Mouse (Mus musculus): ENCODE measurements around the gene Taok3. TPM values are rescaled to one million over a fixed set of nuclear protein-coding genes. Genes with fewer than 3 reads are reported as not detected.
"Not testable (repeated sequence)": the region's sequence is repeated elsewhere in the genome, so short reads cannot be mapped to it uniquely, and the experiment has no call there.

Taok3 gene
- polyA plus RNA-seq, 1 experiment = 6.6 TPM

- H3K36me3 ChIP-seq (ENCODE audit: control insufficient read depth, insufficient read depth) = no peaks in the 10 kb centered on the region
- no peak for TF ChIP-seq FOSL1 (IDR thresholded peaks at IDR 0.05; ENCODE audit: insufficient read depth, low read length, poor library complexity, severe bottlenecking)
- no peak for TF ChIP-seq MYOG (IDR thresholded peaks at IDR 0.05; ENCODE audit: control insufficient read depth, extremely low read depth, insufficient read length)
- no peak for TF ChIP-seq CTCF (IDR thresholded peaks at IDR 0.05; ENCODE audit: control insufficient read depth, insufficient read depth, insufficient read length)
- no peak for TF ChIP-seq MYOD1 (IDR thresholded peaks at IDR 0.05; ENCODE audit: control insufficient read depth, insufficient read length, low read depth)
- no peak for TF ChIP-seq USF1 (IDR thresholded peaks at IDR 0.05; ENCODE audit: low read depth)
- no peak for TF ChIP-seq MAX (IDR thresholded peaks at IDR 0.05)
- TF ChIP-seq CEBPB (IDR thresholded peaks at IDR 0.05; ENCODE audit: low read depth) = no peak
- H3K27me3 ChIP-seq (ENCODE audit: control insufficient read depth, insufficient read depth, insufficient read length) = no peaks in the 10 kb centered on the region
- no peak overlapping the region for H3ac ChIP-seq (ENCODE audit: control insufficient read depth, insufficient read length, low read depth)
- no peaks in the 10 kb centered on the region for H3K79me2 ChIP-seq (ENCODE audit: control insufficient read depth, insufficient read depth)
- no peaks in the 10 kb centered on the region for H3K79me3 ChIP-seq (ENCODE audit: low read depth)
- no peak overlapping the region for H3K4me3 ChIP-seq (ENCODE audit: insufficient read depth, poor library complexity, severe bottlenecking)
Measured at GRCm38 (mm10) chr5:117292547-117292946, 172.6 kb downstream of the Taok3 start.

- not testable (repeated sequence) for H3K79me2 ChIP-seq (ENCODE audit: control insufficient read depth, insufficient read depth); H3K79me3 ChIP-seq (ENCODE audit: low read depth); H3K27me3 ChIP-seq (ENCODE audit: control insufficient read depth, insufficient read depth, insufficient read length); H3ac ChIP-seq (ENCODE audit: control insufficient read depth, insufficient read length, low read depth); H3K4me3 ChIP-seq (ENCODE audit: insufficient read depth, poor library complexity, severe bottlenecking); H3K36me3 ChIP-seq (ENCODE audit: control insufficient read depth, insufficient read depth)
Measured at GRCm38 (mm10) chr5:117293776-117294175, 173.8 kb downstream of the Taok3 start.

GRCm38 (mm10) chr5:117295011-117295410 lies 175.1 kb downstream of the Taok3 start:
- no peak for TF ChIP-seq CTCF (IDR thresholded peaks at IDR 0.05; ENCODE audit: control insufficient read depth, insufficient read depth, insufficient read length)
- TF ChIP-seq FOSL1 (IDR thresholded peaks at IDR 0.05; ENCODE audit: insufficient read depth, low read length, poor library complexity, severe bottlenecking) = no peak
- TF ChIP-seq USF1 (IDR thresholded peaks at IDR 0.05; ENCODE audit: low read depth) = no peak
- no peak for TF ChIP-seq CEBPB (IDR thresholded peaks at IDR 0.05; ENCODE audit: low read depth)
- TF ChIP-seq MYOD1 (IDR thresholded peaks at IDR 0.05; ENCODE audit: control insufficient read depth, insufficient read length, low read depth) = no peak
- no peak for TF ChIP-seq MYOG (IDR thresholded peaks at IDR 0.05; ENCODE audit: control insufficient read depth, extremely low read depth, insufficient read length)
- no peak for TF ChIP-seq MAX (IDR thresholded peaks at IDR 0.05)
- no peaks in the 10 kb centered on the region for H3K36me3 ChIP-seq (ENCODE audit: control insufficient read depth, insufficient read depth)

GRCm38 (mm10) chr5:117302899-117303298 lies 183.0 kb downstream of the Taok3 start:
- Histone ChIP-seq H3K79me2 (ENCODE audit: control insufficient read depth, insufficient read depth) (no peaks in the 10 kb centered on the region), H3K4me3 (ENCODE audit: insufficient read depth, poor library complexity, severe bottlenecking) (no peak overlapping the region), H3K36me3 (ENCODE audit: control insufficient read depth, insufficient read depth) (no peaks in the 10 kb centered on the region), H3K79me3 (ENCODE audit: low read depth) (no peaks in the 10 kb centered on the region), H3ac (ENCODE audit: control insufficient read depth, insufficient read length, low read depth) (no peak overlapping the region), H3K27me3 (ENCODE audit: control insufficient read depth, insufficient read depth, insufficient read length) (no peaks in the 10 kb centered on the region)
- TF ChIP-seq USF1 (IDR thresholded peaks at IDR 0.05; ENCODE audit: low read depth) (no peak), CTCF (IDR thresholded peaks at IDR 0.05; ENCODE audit: control insufficient read depth, insufficient read depth, insufficient read length) (no peak), FOSL1 (IDR thresholded peaks at IDR 0.05; ENCODE audit: insufficient read depth, low read length, poor library complexity, severe bottlenecking) (no peak), MAX (IDR thresholded peaks at IDR 0.05) (no peak), MYOG (IDR thresholded peaks at IDR 0.05; ENCODE audit: control insufficient read depth, extremely low read depth, insufficient read length) (no peak), MYOD1 (IDR thresholded peaks at IDR 0.05; ENCODE audit: control insufficient read depth, insufficient read length, low read depth) (no peak), CEBPB (IDR thresholded peaks at IDR 0.05; ENCODE audit: low read depth) (no peak)

More at GRCm38 (mm10) chr5:117295011-117295410, 175.1 kb downstream of the Taok3 start:
- H3ac ChIP-seq (ENCODE audit: control insufficient read depth, insufficient read length, low read depth) = no peak overlapping the region
- H3K4me3 ChIP-seq (ENCODE audit: insufficient read depth, poor library complexity, severe bottlenecking) = no peak overlapping the region
- no peaks in the 10 kb centered on the region for H3K79me3 ChIP-seq (ENCODE audit: low read depth)
- no peaks in the 10 kb centered on the region for H3K79me2 ChIP-seq (ENCODE audit: control insufficient read depth, insufficient read depth)
- no peaks in the 10 kb centered on the region for H3K27me3 ChIP-seq (ENCODE audit: control insufficient read depth, insufficient read depth, insufficient read length)

- TF ChIP-seq MYOD1 (IDR thresholded peaks at IDR 0.05; ENCODE audit: control insufficient read depth, insufficient read length, low read depth) (no peak), FOSL1 (IDR thresholded peaks at IDR 0.05; ENCODE audit: insufficient read depth, low read length, poor library complexity, severe bottlenecking) (no peak), CTCF (IDR thresholded peaks at IDR 0.05; ENCODE audit: control insufficient read depth, insufficient read depth, insufficient read length) (no peak), MAX (IDR thresholded peaks at IDR 0.05) (no peak), MYOG (IDR thresholded peaks at IDR 0.05; ENCODE audit: control insufficient read depth, extremely low read depth, insufficient read length) (no peak), CEBPB (IDR thresholded peaks at IDR 0.05; ENCODE audit: low read depth) (no peak), USF1 (IDR thresholded peaks at IDR 0.05; ENCODE audit: low read depth) (no peak)
- H3K79me2 ChIP-seq (ENCODE audit: control insufficient read depth, insufficient read depth) = no peaks in the 10 kb centered on the region
- H3K36me3 ChIP-seq (ENCODE audit: control insufficient read depth, insufficient read depth) = no peaks in the 10 kb centered on the region
- no peak overlapping the region for H3ac ChIP-seq (ENCODE audit: control insufficient read depth, insufficient read length, low read depth)
- no peaks in the 10 kb centered on the region for H3K79me3 ChIP-seq (ENCODE audit: low read depth)
- H3K27me3 ChIP-seq (ENCODE audit: control insufficient read depth, insufficient read depth, insufficient read length) = no peaks in the 10 kb centered on the region
- H3K4me3 ChIP-seq (ENCODE audit: insufficient read depth, poor library complexity, severe bottlenecking) = no peak overlapping the region
Measured at GRCm38 (mm10) chr5:117303691-117304579, 184.0 kb downstream of the Taok3 start.

GRCm38 (mm10) chr5:117304947-117305346 lies 185.0 kb downstream of the Taok3 start:
- H3ac ChIP-seq (ENCODE audit: control insufficient read depth, insufficient read length, low read depth) = no peak overlapping the region
- H3K4me3 ChIP-seq (ENCODE audit: insufficient read depth, poor library complexity, severe bottlenecking) = no peak overlapping the region
- TF ChIP-seq CEBPB (IDR thresholded peaks at IDR 0.05; ENCODE audit: low read depth) = no peak
- TF ChIP-seq CTCF (IDR thresholded peaks at IDR 0.05; ENCODE audit: control insufficient read depth, insufficient read depth, insufficient read length) = no peak
- TF ChIP-seq FOSL1 (IDR thresholded peaks at IDR 0.05; ENCODE audit: insufficient read depth, low read length, poor library complexity, severe bottlenecking) = no peak
- TF ChIP-seq USF1 (IDR thresholded peaks at IDR 0.05; ENCODE audit: low read depth) = no peak
- no peak for TF ChIP-seq MAX (IDR thresholded peaks at IDR 0.05)
- TF ChIP-seq MYOG (IDR thresholded peaks at IDR 0.05; ENCODE audit: control insufficient read depth, extremely low read depth, insufficient read length) = no peak
- no peak for TF ChIP-seq MYOD1 (IDR thresholded peaks at IDR 0.05; ENCODE audit: control insufficient read depth, insufficient read length, low read depth)
- no peaks in the 10 kb centered on the region for H3K79me3 ChIP-seq (ENCODE audit: low read depth)
- no peaks in the 10 kb centered on the region for H3K36me3 ChIP-seq (ENCODE audit: control insufficient read depth, insufficient read depth)
- no peaks in the 10 kb centered on the region for H3K27me3 ChIP-seq (ENCODE audit: control insufficient read depth, insufficient read depth, insufficient read length)
- no peaks in the 10 kb centered on the region for H3K79me2 ChIP-seq (ENCODE audit: control insufficient read depth, insufficient read depth)
